Mouse (Mus musculus): Measurements from ENCODE around the gene Erbb4. TPM values are rescaled to one million over a fixed set of nuclear protein-coding genes. Genes with fewer than 3 reads are reported as not detected.

The Erbb4 gene
- polyA plus RNA-seq (2015; fragmentation: Nextera tagmentation; extraction: Ambion mirVana) = 0.35 and 0.44 TPM in 2 replicates

DNA sequence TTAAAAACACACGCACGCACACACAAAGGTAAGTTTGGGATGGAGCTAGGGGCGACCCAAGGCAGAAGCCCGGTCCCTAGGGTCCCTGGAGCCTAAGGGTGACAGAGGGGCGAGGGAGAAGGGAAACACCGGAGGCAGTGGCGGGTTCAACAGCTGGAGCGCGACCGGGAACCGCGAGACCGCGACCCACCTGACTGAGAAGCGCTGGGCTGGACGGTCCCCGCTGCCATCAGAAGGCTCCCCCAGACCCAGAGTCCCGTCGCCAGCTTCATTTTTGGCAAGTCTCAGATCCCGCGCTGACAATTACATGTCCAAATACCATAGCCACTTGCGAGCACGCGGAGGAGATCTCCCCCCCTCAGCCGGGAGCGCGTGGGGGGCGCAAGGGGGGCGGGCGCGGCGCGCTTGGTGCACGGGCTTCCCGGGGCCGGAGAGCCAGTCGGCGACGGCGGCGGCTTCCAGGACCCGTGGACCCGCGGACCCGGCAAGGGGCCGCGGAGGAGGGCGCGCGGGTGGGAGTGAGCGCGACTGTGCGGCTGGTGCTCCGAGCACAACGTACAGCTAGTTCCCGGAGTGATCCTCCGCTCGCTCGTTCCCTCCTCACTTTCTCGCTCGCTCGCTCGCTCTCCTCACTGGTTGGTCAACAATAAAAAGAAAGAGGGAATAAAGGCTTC, at the start of gene Erbb4:
Gene Erbb4 (minus strand): TSS at position 575 of the 674 bp plus-strand sequence.
- Histone ChIP-seq H3K4me2 (ENCODE audit: low read depth, low read length) (peak within 1 kb of the TSS; percentile 99), H3K4me3 (replicated peaks; ENCODE audit: low read length) (peak within 1 kb of the TSS; percentile 58), H3K27me3 (ENCODE audit: control insufficient read depth, insufficient read depth, low read length) (peaks cover 20% of the 10 kb centered on the region), H3K9me3 (replicated peaks; ENCODE audit: control insufficient read depth, low read length) (no peaks in the 10 kb centered on the region), H3K9ac (ENCODE audit: low read length) (peak within 1 kb of the TSS; percentile 51), H3K27ac (ENCODE audit: low read length) (no peak within 1 kb of the TSS), H3K36me3 (ENCODE audit: control insufficient read depth, insufficient read depth, low read length) (no peaks in the 10 kb centered on the region), H3K4me1 (ENCODE audit: control insufficient read depth, insufficient read depth, low read length) (peaks cover 29% of the 10 kb centered on the region)
- WGBS = under 1% methylated on average over 63 of the region's 63 CpGs
- 0 out of 2 replicates have a peak, but pooled peaks have one; percentile 7 for ATAC-seq (ENCODE audit: insufficient read depth, low FRiP score)

- H3K9ac ChIP-seq (ENCODE audit: low read length) = no peak overlapping the region
- H3K27me3 ChIP-seq (ENCODE audit: control insufficient read depth, insufficient read depth, low read length) = no peaks in the 10 kb centered on the region
- H3K4me3 ChIP-seq (replicated peaks; ENCODE audit: low read length) = no peak overlapping the region
- H3K4me2 ChIP-seq (ENCODE audit: low read depth, low read length) = no peak overlapping the region
- no peaks in the 10 kb centered on the region for H3K4me1 ChIP-seq (ENCODE audit: control insufficient read depth, insufficient read depth, low read length)
- H3K9me3 ChIP-seq (replicated peaks; ENCODE audit: control insufficient read depth, low read length) = no peaks in the 10 kb centered on the region
- H3K27ac ChIP-seq (ENCODE audit: low read length) = no peak overlapping the region
- WGBS = 67% methylated on average over 2 of the region's 2 CpGs
- ATAC-seq (ENCODE audit: insufficient read depth, low FRiP score) = no peak
- no peaks in the 10 kb centered on the region for H3K36me3 ChIP-seq (ENCODE audit: control insufficient read depth, insufficient read depth, low read length)
Measured at GRCm38 (mm10) chr1:69157346-69157745, 49.5 kb upstream of the Erbb4 start.

GRCm38 (mm10) chr1:69141341-69141740, 33.5 kb upstream of the Erbb4 start:
- Histone ChIP-seq H3K9ac (ENCODE audit: low read length) (no peak overlapping the region), H3K4me1 (ENCODE audit: control insufficient read depth, insufficient read depth, low read length) (no peaks in the 10 kb centered on the region), H3K4me2 (ENCODE audit: low read depth, low read length) (no peak overlapping the region), H3K27ac (ENCODE audit: low read length) (no peak overlapping the region), H3K36me3 (ENCODE audit: control insufficient read depth, insufficient read depth, low read length) (no peaks in the 10 kb centered on the region), H3K27me3 (ENCODE audit: control insufficient read depth, insufficient read depth, low read length) (no peaks in the 10 kb centered on the region), H3K9me3 (replicated peaks; ENCODE audit: control insufficient read depth, low read length) (no peaks in the 10 kb centered on the region), H3K4me3 (replicated peaks; ENCODE audit: low read length) (no peak overlapping the region)
- no peak for ATAC-seq (ENCODE audit: insufficient read depth, low FRiP score)

DNA sequence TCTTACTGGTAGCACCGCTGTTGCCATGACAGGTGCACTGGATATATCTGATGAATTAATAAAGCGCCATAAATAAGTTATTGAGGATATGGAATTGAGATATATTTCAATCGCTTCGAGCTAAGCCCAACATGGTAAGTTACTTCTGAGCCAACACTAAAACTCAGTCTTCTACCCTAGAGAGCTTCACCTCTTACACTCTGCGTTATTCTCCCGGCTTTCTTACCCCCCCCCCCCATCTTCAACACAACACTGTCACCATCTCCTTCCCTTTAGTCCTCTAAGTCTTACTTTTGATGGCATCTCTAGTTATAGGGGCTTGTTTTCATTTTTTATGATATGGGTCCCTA, 31.6 kb upstream of the Erbb4 start:
- no peak for ATAC-seq (ENCODE audit: insufficient read depth, low FRiP score)
- 54% methylated on average over 6 of the region's 6 CpGs for WGBS
- no peak overlapping the region for H3K4me3 ChIP-seq (replicated peaks; ENCODE audit: low read length)
- H3K27ac ChIP-seq (ENCODE audit: low read length) = no peak overlapping the region
- no peak overlapping the region for H3K4me2 ChIP-seq (ENCODE audit: low read depth, low read length)
- H3K9me3 ChIP-seq (replicated peaks; ENCODE audit: control insufficient read depth, low read length) = no peaks in the 10 kb centered on the region
- H3K4me1 ChIP-seq (ENCODE audit: control insufficient read depth, insufficient read depth, low read length) = no peaks in the 10 kb centered on the region
- no peak overlapping the region for H3K9ac ChIP-seq (ENCODE audit: low read length)
- no peaks in the 10 kb centered on the region for H3K36me3 ChIP-seq (ENCODE audit: control insufficient read depth, insufficient read depth, low read length)
- H3K27me3 ChIP-seq (ENCODE audit: control insufficient read depth, insufficient read depth, low read length) = no peaks in the 10 kb centered on the region

- no peak overlapping the region for H3K27ac ChIP-seq (ENCODE audit: low read length)
- H3K4me1 ChIP-seq (ENCODE audit: control insufficient read depth, insufficient read depth, low read length) = no peaks in the 10 kb centered on the region
- no peak overlapping the region for H3K4me3 ChIP-seq (replicated peaks; ENCODE audit: low read length)
- H3K9ac ChIP-seq (ENCODE audit: low read length) = no peak overlapping the region
- no peak for ATAC-seq (ENCODE audit: insufficient read depth, low FRiP score)
- 39% methylated on average over 4 of the region's 4 CpGs for WGBS
- H3K36me3 ChIP-seq (ENCODE audit: control insufficient read depth, insufficient read depth, low read length) = no peaks in the 10 kb centered on the region
- H3K4me2 ChIP-seq (ENCODE audit: low read depth, low read length) = no peak overlapping the region
- no peaks in the 10 kb centered on the region for H3K27me3 ChIP-seq (ENCODE audit: control insufficient read depth, insufficient read depth, low read length)
- H3K9me3 ChIP-seq (replicated peaks; ENCODE audit: control insufficient read depth, low read length) = no peaks in the 10 kb centered on the region
Measured at GRCm38 (mm10) chr1:69138856-69139518, 31.1 kb upstream of the Erbb4 start.

- H3K9ac ChIP-seq (ENCODE audit: low read length) = no peak overlapping the region
- H3K27me3 ChIP-seq (ENCODE audit: control insufficient read depth, insufficient read depth, low read length) = no peaks in the 10 kb centered on the region
- 93% methylated on average over 1 of the region's 1 CpGs for WGBS
- no peaks in the 10 kb centered on the region for H3K4me1 ChIP-seq (ENCODE audit: control insufficient read depth, insufficient read depth, low read length)
- ATAC-seq (ENCODE audit: insufficient read depth, low FRiP score) = no peak
- H3K36me3 ChIP-seq (ENCODE audit: control insufficient read depth, insufficient read depth, low read length) = no peaks in the 10 kb centered on the region
- no peak overlapping the region for H3K4me3 ChIP-seq (replicated peaks; ENCODE audit: low read length)
- no peak overlapping the region for H3K27ac ChIP-seq (ENCODE audit: low read length)
- no peak overlapping the region for H3K4me2 ChIP-seq (ENCODE audit: low read depth, low read length)
- no peaks in the 10 kb centered on the region for H3K9me3 ChIP-seq (replicated peaks; ENCODE audit: control insufficient read depth, low read length)
Measured at GRCm38 (mm10) chr1:69124147-69124848, 16.4 kb upstream of the Erbb4 start.

GRCm38 (mm10) chr1:69118249-69118938, 10.5 kb upstream of the Erbb4 start:
- Histone ChIP-seq H3K27ac (ENCODE audit: low read length) (no peak overlapping the region), H3K4me1 (ENCODE audit: control insufficient read depth, insufficient read depth, low read length) (no peaks in the 10 kb centered on the region), H3K4me3 (replicated peaks; ENCODE audit: low read length) (no peak overlapping the region), H3K36me3 (ENCODE audit: control insufficient read depth, insufficient read depth, low read length) (no peaks in the 10 kb centered on the region), H3K9me3 (replicated peaks; ENCODE audit: control insufficient read depth, low read length) (no peaks in the 10 kb centered on the region), H3K27me3 (ENCODE audit: control insufficient read depth, insufficient read depth, low read length) (no peaks in the 10 kb centered on the region), H3K4me2 (ENCODE audit: low read depth, low read length) (no peak overlapping the region), H3K9ac (ENCODE audit: low read length) (no peak overlapping the region)
- WGBS = 85% methylated on average over 4 of the region's 4 CpGs
- ATAC-seq (ENCODE audit: insufficient read depth, low FRiP score) = no peak

- Histone ChIP-seq H3K4me3 (replicated peaks; ENCODE audit: low read length) (peak overlapping the region; percentile 58), H3K27ac (ENCODE audit: low read length) (no peak overlapping the region), H3K4me2 (ENCODE audit: low read depth, low read length) (peak overlapping the region; percentile 99), H3K4me1 (ENCODE audit: control insufficient read depth, insufficient read depth, low read length) (peaks cover 29% of the 10 kb centered on the region), H3K9ac (ENCODE audit: low read length) (peak overlapping the region; percentile 51; the same call in 1 of the 2 replicates), H3K27me3 (ENCODE audit: control insufficient read depth, insufficient read depth, low read length) (peaks cover 18% of the 10 kb centered on the region), H3K36me3 (ENCODE audit: control insufficient read depth, insufficient read depth, low read length) (no peaks in the 10 kb centered on the region), H3K9me3 (replicated peaks; ENCODE audit: control insufficient read depth, low read length) (no peaks in the 10 kb centered on the region)
- peak; percentile 70 for ATAC-seq (ENCODE audit: insufficient read depth, low FRiP score)
- WGBS = 4% methylated on average over 20 of the region's 20 CpGs
Measured at GRCm38 (mm10) chr1:69108159-69108925, 483 bp upstream of the Erbb4 start.
